Mouse (Mus musculus) left cerebral cortex, adult 18-20 months (tissue): ENCODE results near the gene Dip2c. TPM values are rescaled to one million over a fixed set of nuclear protein-coding genes. Genes with fewer than 3 reads are reported as not detected.

Experiments
- DNase-seq, 2 experiments: peaks; one replicate each; pipeline ENCODE4 v3.0.0; 2021 to 2022; ENCODE audit warnings: low spot score in 2 of 2, mixed read lengths in 1 of 2
- total RNA-seq, 2 experiments: library from RNA; stranded (reverse); gene quantifications; 2 replicates each; pipeline ENCODE4 v1.2.3; 2021

Dip2c gene
- total RNA-seq, 2 experiments from 2014 or later = 65.5 to 68.1 TPM

DNA sequence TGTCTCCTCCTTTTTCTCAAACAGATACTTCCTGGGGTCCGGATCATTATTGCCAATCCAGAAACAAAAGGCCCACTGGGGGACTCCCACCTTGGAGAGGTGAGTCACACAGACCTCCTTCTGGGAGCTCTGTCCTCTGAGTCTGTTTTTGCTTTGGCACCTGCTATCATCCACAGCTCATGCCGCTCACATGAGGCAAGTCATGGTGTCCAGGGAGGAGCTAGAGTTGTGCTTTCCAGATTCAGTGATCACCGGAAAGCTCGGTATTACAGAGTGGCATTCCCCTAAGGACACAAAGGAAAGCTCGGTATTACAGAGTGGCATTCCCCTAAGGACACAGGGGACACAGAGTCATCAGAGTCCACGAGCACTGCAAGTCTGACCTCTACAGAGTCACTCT is 380.3 kb downstream of the Dip2c start:
- no peak for DNase-seq

DNA sequence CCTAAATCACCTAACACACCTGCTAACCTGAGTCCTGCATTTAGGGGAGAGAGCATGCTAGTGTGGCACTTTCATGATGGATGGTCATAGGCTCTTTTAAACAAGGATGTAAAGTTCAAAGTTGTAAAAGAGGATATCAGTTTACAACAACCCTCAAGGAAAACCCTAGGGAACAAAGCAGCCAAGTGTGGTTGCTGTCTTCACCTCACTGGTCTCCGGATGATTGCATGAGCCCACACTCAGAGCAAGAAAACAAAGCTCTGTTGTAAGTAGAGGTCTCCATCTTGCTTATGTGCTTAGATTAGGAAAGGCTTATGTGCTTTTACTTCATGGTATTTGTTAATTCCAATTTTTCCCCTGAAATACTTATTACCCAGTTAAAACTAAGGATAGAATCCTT is 384.4 kb downstream of the Dip2c start:
- DNase-seq = no peak

- DNase-seq = no peak
These were observed 387.3 kb downstream of the Dip2c start for GRCm38 (mm10) chr13:9663593-9663992.

DNA sequence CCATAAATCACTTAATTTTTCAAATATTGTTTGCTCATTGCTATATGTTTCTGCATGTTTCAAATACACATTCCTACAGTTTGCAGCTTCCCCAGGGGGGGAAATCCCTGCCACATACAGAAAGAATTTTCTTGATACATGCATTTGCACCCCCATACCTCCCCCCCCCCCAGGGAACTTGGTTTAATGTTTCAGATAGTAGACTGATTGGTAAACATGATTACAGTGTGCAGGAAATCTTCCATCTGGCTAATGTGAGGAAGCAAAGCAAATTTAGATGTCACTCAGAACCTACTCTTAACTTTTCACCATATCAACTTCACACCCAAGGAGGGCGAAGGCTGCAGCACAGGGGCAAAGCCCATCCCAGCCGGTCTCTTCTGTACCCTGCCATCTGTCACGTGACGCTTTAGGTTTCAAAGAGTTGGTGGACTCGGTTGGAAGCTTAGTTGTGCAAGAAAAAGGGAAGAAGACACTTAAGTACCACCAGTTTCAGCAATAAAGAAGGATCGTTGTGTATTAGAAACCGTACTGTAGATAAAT is 391.7 kb downstream of the Dip2c start:
- DNase-seq = no peak

GRCm38 (mm10) chr13:9669246-9669645 is 392.9 kb downstream of the Dip2c start:
- DNase-seq = no peak

DNA sequence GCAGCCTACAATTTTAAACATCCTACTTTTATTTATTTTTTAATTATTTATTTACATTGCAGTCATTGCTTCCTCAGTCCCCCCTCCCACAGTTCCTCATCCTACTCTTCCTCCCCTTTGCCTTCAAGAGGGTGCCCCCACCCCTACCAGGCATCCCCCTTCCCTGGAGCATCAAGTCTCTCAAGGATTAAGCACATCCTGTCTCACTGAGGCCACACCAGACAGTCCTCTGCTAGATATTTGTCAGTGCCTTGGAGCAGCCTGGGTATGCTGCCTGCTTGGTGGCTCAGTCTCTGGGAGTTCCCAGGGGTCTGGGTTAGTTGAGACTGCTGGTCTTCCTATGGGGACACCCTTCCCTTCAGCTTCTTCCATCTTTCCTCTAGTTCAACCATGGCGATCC is 397.8 kb downstream of the Dip2c start:
- no peak for DNase-seq

DNA sequence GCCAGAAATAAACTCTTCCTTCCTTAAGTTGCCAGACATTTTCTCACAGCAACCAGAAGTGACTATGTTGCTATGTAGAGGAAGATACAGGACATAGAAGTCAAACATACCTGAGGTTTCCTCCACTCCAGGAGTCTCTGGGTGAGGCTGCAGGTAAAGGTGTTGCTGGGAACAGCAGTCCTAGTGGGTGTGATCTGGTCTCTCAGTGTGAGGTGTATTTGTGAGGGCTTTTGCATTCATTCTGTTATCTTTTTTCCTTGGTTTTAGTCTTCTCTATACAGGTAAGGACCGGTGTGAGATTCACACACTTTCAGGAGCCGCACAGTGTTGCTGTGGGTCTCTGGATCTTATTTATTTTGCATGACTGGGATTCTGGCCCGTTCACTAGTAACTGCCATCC is 405.2 kb downstream of the Dip2c start:
- no peak for DNase-seq

DNA sequence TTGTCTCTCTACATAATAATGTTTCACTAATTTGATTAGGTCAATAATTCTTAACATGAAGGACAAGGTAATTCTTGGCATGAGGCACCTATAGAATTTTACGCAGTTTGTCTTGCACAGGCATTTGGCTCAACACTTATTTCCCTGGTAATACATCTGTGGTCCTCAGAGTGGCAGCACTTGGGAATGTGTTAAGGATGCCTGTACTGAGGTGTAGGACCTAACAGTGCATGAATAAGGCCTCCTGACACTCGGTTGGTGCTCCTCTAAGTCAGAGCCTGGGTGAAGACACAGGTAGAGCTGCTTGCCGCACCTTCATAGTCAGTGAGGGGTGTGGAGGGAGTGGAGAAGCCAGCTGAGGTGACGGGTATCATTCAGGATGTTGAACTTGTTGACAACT is 407.0 kb downstream of the Dip2c start:
- no peak for DNase-seq

DNA sequence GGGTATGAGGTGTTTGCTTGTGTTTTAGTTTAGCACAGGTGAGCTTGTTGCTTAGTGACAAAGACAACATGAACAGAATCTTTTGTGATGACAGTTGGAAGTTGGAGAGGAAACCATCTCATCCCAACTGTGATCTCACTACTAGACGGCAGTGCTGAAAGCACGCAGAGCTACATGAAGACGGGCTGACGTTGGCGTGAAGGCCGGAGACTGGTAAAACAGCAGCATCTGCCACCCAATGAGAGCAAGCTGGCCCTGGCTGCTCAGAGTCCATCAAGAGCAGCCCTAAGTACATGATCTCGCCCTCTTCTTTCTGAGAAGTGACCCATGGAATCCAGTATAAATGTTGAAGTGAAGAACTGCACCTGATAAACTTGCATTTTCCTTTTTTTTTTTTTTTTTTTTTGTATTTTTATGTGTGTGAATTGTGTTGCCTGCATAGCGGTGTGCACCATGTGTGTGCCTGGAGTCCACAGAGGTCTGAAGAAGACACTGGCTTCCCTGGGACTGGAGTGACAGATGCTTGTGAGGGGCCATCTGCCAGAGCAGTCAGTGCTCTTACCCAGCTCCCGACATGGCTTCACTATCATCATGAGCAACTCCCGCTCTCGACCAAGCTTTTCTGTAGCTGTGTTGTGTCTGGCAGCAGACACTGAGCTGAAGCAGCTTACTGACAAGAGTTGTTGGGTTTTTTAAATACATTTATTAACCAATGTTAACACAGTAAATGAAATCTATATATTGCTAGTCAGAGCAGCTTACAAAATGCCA is 408.0 kb downstream of the Dip2c start:
- DNase-seq = no peak

DNA sequence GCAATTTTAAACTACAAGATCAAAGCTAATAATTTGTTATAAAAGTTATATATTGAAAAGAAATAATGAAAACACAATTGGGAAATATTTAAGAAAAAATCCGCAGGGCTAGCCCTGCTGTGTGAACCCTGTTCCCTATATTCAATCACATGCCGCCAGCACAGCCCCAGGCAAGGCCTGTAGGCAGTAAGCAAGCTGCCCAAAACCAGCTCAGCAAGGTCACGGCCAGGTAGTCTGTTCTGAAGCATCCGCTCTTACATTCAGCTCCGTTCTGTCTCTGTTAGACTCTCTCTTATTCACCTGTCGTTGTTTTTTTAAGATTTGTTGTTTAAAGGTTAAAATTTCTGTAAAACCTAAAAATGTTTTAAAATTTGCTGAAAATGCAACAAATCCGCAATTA is 409.9 kb downstream of the Dip2c start:
- DNase-seq = no peak

- no peak for DNase-seq
These were observed 410.4 kb downstream of the Dip2c start for GRCm38 (mm10) chr13:9686765-9687164.

GRCm38 (mm10) chr13:9689366-9689765 is 413.0 kb downstream of the Dip2c start:
- DNase-seq = no peak

- no peak for DNase-seq
These were observed 416.5 kb downstream of the Dip2c start for GRCm38 (mm10) chr13:9692876-9693275.

DNA sequence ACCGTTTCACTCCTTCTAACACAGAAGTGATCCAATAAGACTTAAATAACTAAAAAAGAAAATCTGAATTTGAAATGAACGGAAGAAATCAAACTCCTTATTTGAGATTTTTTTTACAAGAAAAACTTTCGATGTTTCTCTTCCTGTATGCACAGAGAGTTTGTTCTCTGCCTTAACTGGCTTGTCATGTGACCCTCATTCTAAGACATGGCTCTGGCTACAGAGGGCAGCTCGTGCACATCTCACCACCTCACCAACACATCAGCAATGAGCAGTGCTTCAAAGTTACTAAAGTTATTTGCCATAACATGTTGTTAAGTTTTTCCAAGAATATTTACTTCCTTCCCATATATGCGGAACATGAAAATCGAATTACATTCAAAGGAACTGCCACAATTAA is 418.3 kb downstream of the Dip2c start:
- DNase-seq = no peak

DNA sequence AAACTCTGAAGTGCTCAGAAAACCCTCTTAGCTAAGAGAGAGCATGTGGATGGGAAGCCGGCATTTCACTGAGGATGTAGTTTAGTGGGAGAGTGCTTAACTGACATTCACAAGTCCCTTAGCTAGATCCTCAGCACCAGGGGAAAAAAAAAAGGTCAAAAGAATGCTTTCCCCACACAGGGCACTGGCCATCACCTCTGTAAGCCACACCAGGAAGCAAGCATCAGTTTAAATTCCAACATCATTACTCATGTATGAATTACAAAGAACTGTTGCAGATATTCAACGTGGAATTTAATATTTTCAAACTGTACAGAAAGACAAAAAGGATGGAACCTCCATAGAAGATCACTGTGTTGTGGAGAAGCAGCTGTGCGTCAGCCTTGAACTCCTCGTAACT is 419.1 kb downstream of the Dip2c start:
- DNase-seq = no peak

- no peak for DNase-seq
These were observed 419.5 kb downstream of the Dip2c start for GRCm38 (mm10) chr13:9695809-9696208.

DNA sequence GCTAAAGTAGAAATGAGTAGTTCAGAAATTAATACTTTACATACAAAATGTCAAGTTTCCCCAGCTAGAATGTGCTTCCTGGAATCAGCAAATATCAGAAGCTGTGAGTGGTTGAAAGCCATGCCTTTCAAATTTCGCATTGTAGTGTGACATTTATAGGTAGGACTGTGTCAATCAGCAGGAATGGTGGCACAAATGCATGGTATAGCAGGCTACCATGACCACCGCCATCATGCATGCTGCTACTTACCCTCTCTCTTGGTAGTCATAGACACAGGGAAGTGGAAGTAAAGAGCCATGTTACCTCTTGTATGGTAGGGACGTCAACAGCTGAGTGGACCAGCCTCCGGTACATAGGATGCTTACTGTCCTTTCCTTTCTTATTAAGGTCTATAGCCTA is 421.0 kb downstream of the Dip2c start:
- no peak for DNase-seq

DNA sequence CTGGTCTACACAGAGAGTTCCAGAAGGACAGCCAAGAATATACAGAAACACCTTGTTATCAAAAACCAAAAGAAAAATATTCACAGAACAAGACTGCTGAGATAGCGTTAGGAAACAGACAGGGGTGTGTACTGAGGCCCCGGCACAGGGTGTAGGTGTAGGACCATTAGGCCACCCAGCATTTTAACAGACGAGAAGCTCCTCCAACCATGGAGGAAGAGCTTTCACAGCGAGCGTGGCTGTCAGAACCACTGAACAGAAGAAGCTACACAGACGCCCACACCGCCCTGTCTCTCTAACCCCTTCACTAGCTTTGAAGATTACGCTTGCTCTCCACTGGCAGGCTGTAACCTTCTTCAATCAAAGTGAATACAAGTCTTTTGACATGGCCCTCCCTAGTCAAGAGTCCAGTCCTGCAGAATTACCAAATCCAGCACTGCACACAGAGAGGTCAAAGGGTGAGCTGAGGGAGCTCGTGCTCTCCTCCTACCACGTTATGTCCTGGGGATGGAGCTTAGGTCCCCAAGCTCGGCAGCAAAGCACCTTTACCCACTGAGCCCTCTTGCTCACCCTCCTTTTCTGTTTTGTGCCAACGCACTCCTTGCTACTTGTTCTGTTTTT is 426.4 kb downstream of the Dip2c start:
- DNase-seq = no peak

DNA sequence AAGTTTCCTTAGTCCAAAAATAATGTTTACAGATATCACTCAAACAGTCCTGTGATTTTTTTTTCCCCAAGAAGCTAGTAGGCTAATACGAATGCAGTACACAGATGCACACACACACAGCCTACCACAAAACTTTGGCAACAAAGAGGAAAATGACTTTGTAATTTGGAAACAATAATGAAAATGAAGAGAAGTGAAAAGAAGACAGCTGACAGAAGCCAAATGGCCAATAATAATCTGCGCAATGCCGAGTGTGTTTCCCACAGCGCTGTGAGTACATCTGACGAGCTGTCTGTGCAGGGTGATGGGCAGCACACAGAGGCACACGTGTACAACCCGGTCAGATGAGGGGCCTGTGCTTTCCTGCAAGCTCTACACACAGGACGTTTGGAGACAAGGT is 430.4 kb downstream of the Dip2c start:
- DNase-seq = no peak

DNA sequence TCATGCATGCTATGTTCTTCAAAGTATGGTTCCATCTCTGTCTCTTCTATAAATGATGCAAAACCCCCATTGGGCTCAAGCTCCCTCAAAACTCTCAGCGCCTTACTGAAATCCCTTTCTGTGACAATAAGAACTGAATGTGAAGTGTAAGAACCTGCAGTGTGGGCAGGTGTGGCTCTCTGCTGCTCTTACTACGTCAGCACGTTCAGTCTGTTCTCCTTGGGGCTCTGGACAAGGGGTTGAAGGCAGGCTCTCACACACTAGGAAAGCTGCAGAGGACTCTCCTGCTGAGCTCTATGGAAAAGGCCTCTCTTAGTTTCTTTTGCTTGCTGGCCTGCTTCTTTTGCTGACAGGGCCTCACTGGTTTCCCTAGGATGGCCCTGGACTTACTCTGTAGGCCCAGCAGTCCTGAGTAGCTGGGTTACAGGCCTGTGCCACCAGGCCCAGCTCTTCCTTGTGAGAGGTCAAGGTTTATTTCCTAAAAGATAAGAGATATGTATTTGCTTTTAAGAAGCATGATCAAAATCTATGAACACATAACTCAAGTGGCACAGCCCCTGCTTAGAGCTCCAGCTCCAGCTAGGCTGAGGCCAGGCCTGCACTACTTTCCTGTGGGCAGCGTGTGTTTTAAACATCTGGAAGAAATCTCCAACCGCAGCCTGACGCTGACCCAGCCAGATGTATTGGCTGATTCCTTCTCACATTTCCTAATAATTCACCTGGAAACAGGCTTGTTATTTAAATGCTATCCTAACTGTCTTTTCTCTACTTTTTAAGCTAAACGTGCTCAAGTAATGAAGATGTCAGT is 432.3 kb downstream of the Dip2c start:
- DNase-seq = no peak

GRCm38 (mm10) chr13:9712409-9712808 is 436.1 kb downstream of the Dip2c start:
- no peak for DNase-seq

- DNase-seq = no peak
These were observed 436.6 kb downstream of the Dip2c start for GRCm38 (mm10) chr13:9712971-9713370.
